Mouse (Mus musculus): Measurements from ENCODE around the gene Slco2b1. TPM values are rescaled to one million over a fixed set of nuclear protein-coding genes. Genes with fewer than 3 reads are reported as not detected.

The Slco2b1 gene
- polyA plus RNA-seq, 1 experiment from 2014 or later = 4.3 TPM

- Histone ChIP-seq H3K36me3 (ENCODE audit: insufficient read depth, low read length) (no peaks in the 10 kb centered on the region), H3K4me3 (replicated peaks; ENCODE audit: low read depth, low read length) (peak overlapping the region; percentile 38; the same call in 1 of the 2 replicates), H3K9ac (ENCODE audit: low read depth, low read length) (no peak overlapping the region), H3K4me2 (ENCODE audit: low read length) (0 out of 2 replicates have a peak overlapping the region, but pooled peaks have one; percentile 96), H3K27me3 (ENCODE audit: insufficient read depth, low read length) (peaks cover 38% of the 10 kb centered on the region), H3K4me1 (replicated peaks; ENCODE audit: insufficient read depth, low read length) (peaks cover 13% of the 10 kb centered on the region; the same call in 1 of the 2 replicates), H3K9me3 (replicated peaks; ENCODE audit: low read length) (no peaks in the 10 kb centered on the region), H3K27ac (no peak overlapping the region)
- 12% methylated on average over 7 of the region's 7 CpGs for WGBS
- no peak for DNase-seq (ENCODE audit: low spot score)
- no peak for ATAC-seq (replicated peaks; ENCODE audit: low FRiP score, low read depth)
- no peak for TF ChIP-seq CTCF (IDR thresholded peaks at IDR 0.05; ENCODE audit: low read depth)
These were observed 83.8 kb downstream of the Slco2b1 start for GRCm38 (mm10) chr7:99627366-99627765.

GRCm38 (mm10) chr7:99626376-99627270, 84.5 kb downstream of the Slco2b1 start, which contains the start of gene Tpbgl:
Tpbgl (minus strand) TSS chr7:99627103.
- Histone ChIP-seq H3K4me3 (replicated peaks; ENCODE audit: low read depth, low read length) (peak within 1 kb of the TSS; percentile 38), H3K9me3 (replicated peaks; ENCODE audit: low read length) (no peaks in the 10 kb centered on the region), H3K36me3 (ENCODE audit: insufficient read depth, low read length) (no peaks in the 10 kb centered on the region), H3K4me1 (replicated peaks; ENCODE audit: insufficient read depth, low read length) (peaks cover 13% of the 10 kb centered on the region; the same call in 1 of the 2 replicates), H3K4me2 (ENCODE audit: low read length) (peak within 1 kb of the TSS; percentile 96), H3K9ac (ENCODE audit: low read depth, low read length) (no peak within 1 kb of the TSS), H3K27me3 (ENCODE audit: insufficient read depth, low read length) (peaks cover 38% of the 10 kb centered on the region), H3K27ac (no peak within 1 kb of the TSS)
- peak; percentile 51 for DNase-seq (ENCODE audit: low spot score)
- under 1% methylated on average over 67 of the region's 83 CpGs for WGBS
- ATAC-seq (replicated peaks; ENCODE audit: low FRiP score, low read depth) = peak; percentile 16; the same call in 1 of the 2 replicates
- no peak for TF ChIP-seq CTCF (IDR thresholded peaks at IDR 0.05; ENCODE audit: low read depth)

- no peaks in the 10 kb centered on the region for H3K9me3 ChIP-seq (replicated peaks; ENCODE audit: low read length)
- H3K4me3 ChIP-seq (replicated peaks; ENCODE audit: low read depth, low read length) = peak overlapping the region; percentile 38
- peak overlapping the region; percentile 96 for H3K4me2 ChIP-seq (ENCODE audit: low read length)
- DNase-seq (ENCODE audit: low spot score) = peak; percentile 88
- peaks cover 38% of the 10 kb centered on the region for H3K27me3 ChIP-seq (ENCODE audit: insufficient read depth, low read length)
- no peaks in the 10 kb centered on the region for H3K36me3 ChIP-seq (ENCODE audit: insufficient read depth, low read length)
- TF ChIP-seq CTCF (IDR thresholded peaks at IDR 0.05; ENCODE audit: low read depth) = peak; percentile 83
- H3K4me1 ChIP-seq (replicated peaks; ENCODE audit: insufficient read depth, low read length) = peaks cover 13% of the 10 kb centered on the region; the same call in 1 of the 2 replicates
- no peak overlapping the region for H3K27ac ChIP-seq
- H3K9ac ChIP-seq (ENCODE audit: low read depth, low read length) = no peak overlapping the region
- under 1% methylated on average over 67 of the region's 81 CpGs for WGBS
- ATAC-seq (replicated peaks; ENCODE audit: low FRiP score, low read depth) = peak; percentile 83
These were observed 85.3 kb downstream of the Slco2b1 start for GRCm38 (mm10) chr7:99625722-99626375.

- 7% methylated on average over 3 of the region's 3 CpGs for WGBS
- H3K9ac ChIP-seq (ENCODE audit: low read depth, low read length) = no peak overlapping the region
- peaks cover 4% of the 10 kb centered on the region; the same call in 1 of the 2 replicates for H3K27me3 ChIP-seq (ENCODE audit: insufficient read depth, low read length)
- H3K4me1 ChIP-seq (replicated peaks; ENCODE audit: insufficient read depth, low read length) = no peaks in the 10 kb centered on the region
- no peak overlapping the region for H3K4me2 ChIP-seq (ENCODE audit: low read length)
- TF ChIP-seq CTCF (IDR thresholded peaks at IDR 0.05; ENCODE audit: low read depth) = peak; percentile 74
- DNase-seq (ENCODE audit: low spot score) (peak; percentile 67), ATAC-seq (replicated peaks; ENCODE audit: low FRiP score, low read depth) (no peak)
- H3K27ac ChIP-seq = no peak overlapping the region
- no peaks in the 10 kb centered on the region for H3K9me3 ChIP-seq (replicated peaks; ENCODE audit: low read length)
- H3K36me3 ChIP-seq (ENCODE audit: insufficient read depth, low read length) = no peaks in the 10 kb centered on the region
- no peak overlapping the region for H3K4me3 ChIP-seq (replicated peaks; ENCODE audit: low read depth, low read length)
These were observed 92.3 kb downstream of the Slco2b1 start for GRCm38 (mm10) chr7:99618860-99619259.

- Histone ChIP-seq H3K36me3 (ENCODE audit: insufficient read depth, low read length) (no peaks in the 10 kb centered on the region), H3K9ac (ENCODE audit: low read depth, low read length) (no peak overlapping the region), H3K4me3 (replicated peaks; ENCODE audit: low read depth, low read length) (no peak overlapping the region), H3K27me3 (ENCODE audit: insufficient read depth, low read length) (no peaks in the 10 kb centered on the region; the same call in 1 of the 2 replicates), H3K9me3 (replicated peaks; ENCODE audit: low read length) (no peaks in the 10 kb centered on the region), H3K4me2 (ENCODE audit: low read length) (no peak overlapping the region), H3K27ac (no peak overlapping the region), H3K4me1 (replicated peaks; ENCODE audit: insufficient read depth, low read length) (no peaks in the 10 kb centered on the region)
- WGBS = 58% methylated on average over 2 of the region's 2 CpGs
- DNase-seq (ENCODE audit: low spot score) = no peak
- no peak for ATAC-seq (replicated peaks; ENCODE audit: low FRiP score, low read depth)
- no peak; the same call in 1 of the 2 replicates for TF ChIP-seq CTCF (IDR thresholded peaks at IDR 0.05; ENCODE audit: low read depth)
These were observed 92.9 kb downstream of the Slco2b1 start for GRCm38 (mm10) chr7:99618264-99618663.

Other genes with a start within 250 kb of the Slco2b1 start
- 0.97 and 1.3 TPM in 2 replicates for gene Klhl35, start 245.3 kb downstream of the Slco2b1 start, polyA plus RNA-seq (2015; fragmentation: Nextera tagmentation; extraction: Ambion mirVana)
- 873 and 942 TPM in 2 replicates for gene Rps3, start 227.6 kb downstream of the Slco2b1 start, polyA plus RNA-seq (2015; fragmentation: Nextera tagmentation; extraction: Ambion mirVana)
- gene Arrb1, start 175.9 kb downstream of the Slco2b1 start, polyA plus RNA-seq (2015; fragmentation: Nextera tagmentation; extraction: Ambion mirVana) = 6.6 and 7.6 TPM in 2 replicates
- gene Tpbgl, start 84.2 kb downstream of the Slco2b1 start, polyA plus RNA-seq (2015; fragmentation: Nextera tagmentation; extraction: Ambion mirVana) = 0.51 and 0.63 TPM in 2 replicates
- not detected in 2 replicates for gene Olfr520, start 18.9 kb upstream of the Slco2b1 start, polyA plus RNA-seq (2015; fragmentation: Nextera tagmentation; extraction: Ambion mirVana)
- not detected in 2 replicates for gene Olfr521, start 52.2 kb upstream of the Slco2b1 start, polyA plus RNA-seq (2015; fragmentation: Nextera tagmentation; extraction: Ambion mirVana)
- 2.5 and 2.6 TPM in 2 replicates for gene Neu3, start 117.1 kb upstream of the Slco2b1 start, polyA plus RNA-seq (2015; fragmentation: Nextera tagmentation; extraction: Ambion mirVana)
- gene Xrra1, start 147.8 kb upstream of the Slco2b1 start, polyA plus RNA-seq (2015; fragmentation: Nextera tagmentation; extraction: Ambion mirVana) = 0.20 TPM in 2 replicates
- gene Spcs2, start 152.1 kb upstream of the Slco2b1 start, polyA plus RNA-seq (2015; fragmentation: Nextera tagmentation; extraction: Ambion mirVana) = 340 and 344 TPM in 2 replicates